Mouse (Mus musculus) CH12.LX (cell line): ENCODE measurements around the gene Mrpl48. TPM values are rescaled to one million over a fixed set of nuclear protein-coding genes. Genes with fewer than 3 reads are reported as not detected.

Source experiments
- DNase-seq: peaks from one replicate; pipeline ENCODE4 v3.0.0-alpha.2; 2013; ENCODE audit errors: extremely low read depth
- H3K27ac ChIP-seq: 2 replicates; pipeline ENCODE4 v1.5.1; 2012; ENCODE audit warnings: low read depth, mild to moderate bottlenecking, control low read depth, moderate library complexity; ENCODE audit not compliant: insufficient read depth
- H3K27me3 ChIP-seq: replicated peaks from 2 replicates; pipeline ENCODE3; 2012; ENCODE audit warnings: inconsistent platforms
- H3K36me3 ChIP-seq, 2 experiments: replicated peaks in 1 of 2; 2 replicates each; pipeline versions ENCODE3 to v1.6.1; 2012; ENCODE audit warnings: inconsistent platforms in 1 of 2, low read length in 1 of 2, mild to moderate bottlenecking in 1 of 2, mixed read lengths in 1 of 2, moderate library complexity in 1 of 2; ENCODE audit not compliant: control insufficient read depth in 1 of 2, insufficient read depth in 1 of 2
- H3K4me1 ChIP-seq, 2 experiments: 2 replicates each; pipeline ENCODE4 v1.6.1; 2012; ENCODE audit warnings: inconsistent platforms in 1 of 2, moderate library complexity in 1 of 2; ENCODE audit not compliant: insufficient read depth in 2 of 2, control insufficient read depth in 1 of 2
- H3K4me2 ChIP-seq: 2 replicates; pipeline ENCODE4 v1.6.1; 2012; ENCODE audit warnings: low read depth, mild to moderate bottlenecking, control low read depth; ENCODE audit not compliant: poor library complexity, insufficient read depth, severe bottlenecking
- H3K4me3 ChIP-seq, 3 experiments: fragments of 150-350 bp in 1 of 3; sonication (generic) in 1 of 3; replicated peaks in 1 of 3; 2 replicates each; pipeline versions ENCODE3 to v1.5.1; 2011 to 2012; ENCODE audit warnings: low read depth in 2 of 3, low read length in 2 of 3, mild to moderate bottlenecking in 2 of 3, moderate library complexity in 2 of 3, control low read depth in 1 of 3, improper control_type of control experiment in 1 of 3, inconsistent platforms in 1 of 3, mixed read lengths in 1 of 3; ENCODE audit not compliant: poor library complexity in 1 of 3
- H3K79me2 ChIP-seq: replicated peaks from 2 replicates; pipeline ENCODE4 v1.6.1; 2012; ENCODE audit warnings: mild to moderate bottlenecking, moderate library complexity; ENCODE audit not compliant: control insufficient read depth, poor library complexity, insufficient read depth, severe bottlenecking; ENCODE audit errors: extremely low read depth
- H3K9ac ChIP-seq: 2 replicates; pipeline ENCODE4 v1.6.1; 2012; ENCODE audit warnings: low read depth, mild to moderate bottlenecking, control low read depth, moderate library complexity; ENCODE audit not compliant: insufficient read depth
- H3K9me3 ChIP-seq: replicated peaks from 2 replicates; pipeline ENCODE3; 2012; ENCODE audit warnings: low read length, inconsistent platforms, mixed read lengths
- CTCF ChIP-seq, 2 experiments: IDR thresholded peaks in 1 of 2; conservative IDR thresholded peaks in 1 of 2; 2 replicates each; pipeline ENCODE4 v1.5.1; 2011 to 2012; ENCODE audit warnings: low read depth in 2 of 2, low read length in 2 of 2, improper control_type of control experiment in 1 of 2, inconsistent platforms in 1 of 2, mild to moderate bottlenecking in 1 of 2, moderate library complexity in 1 of 2
- E2F4 ChIP-seq: IDR thresholded peaks from 2 replicates; pipeline ENCODE4 v1.6.1; 2011; ENCODE audit warnings: low read depth, low read length, improper control_type of control experiment; ENCODE audit not compliant: insufficient replicate concordance
- ELF1 ChIP-seq: IDR thresholded peaks from 2 replicates; pipeline ENCODE4 v1.6.1; 2014; ENCODE audit warnings: low read depth, mild to moderate bottlenecking, inconsistent platforms, low read length, improper control_type of control experiment
- EP300 ChIP-seq: IDR thresholded peaks from 2 replicates; pipeline ENCODE4 v1.6.1; 2011; ENCODE audit warnings: low read length, improper control_type of control experiment
- ETS1 ChIP-seq: conservative IDR thresholded peaks from 2 replicates; pipeline ENCODE4 v1.6.1; 2012; ENCODE audit warnings: low read depth, mild to moderate bottlenecking, inconsistent platforms, low read length, improper control_type of control experiment, moderate library complexity
- GABPA ChIP-seq: IDR thresholded peaks from 2 replicates; pipeline ENCODE4 v1.6.1; 2012; ENCODE audit warnings: low read depth, low read length, improper control_type of control experiment, inconsistent platforms; ENCODE audit not compliant: insufficient replicate concordance
- IRF4 ChIP-seq: IDR thresholded peaks from 2 replicates; pipeline ENCODE4 v1.6.1; 2014; ENCODE audit warnings: low read depth, mild to moderate bottlenecking, inconsistent platforms, low read length, improper control_type of control experiment
- JUN ChIP-seq: IDR thresholded peaks from 2 replicates; pipeline ENCODE4 v1.6.1; 2011; ENCODE audit warnings: low read depth, mild to moderate bottlenecking, low read length, improper control_type of control experiment, moderate library complexity; ENCODE audit not compliant: insufficient read depth
- JUND ChIP-seq: conservative IDR thresholded peaks from 2 replicates; pipeline ENCODE4 v1.6.1; 2011; ENCODE audit warnings: low read depth, low read length, improper control_type of control experiment
- KAT2A ChIP-seq: IDR thresholded peaks from 2 replicates; pipeline ENCODE4 v1.6.1; 2012; ENCODE audit warnings: low read length, improper control_type of control experiment, inconsistent platforms; ENCODE audit not compliant: insufficient replicate concordance
- MXI1 ChIP-seq: IDR thresholded peaks from 2 replicates; pipeline ENCODE4 v1.6.1; 2011; ENCODE audit warnings: mild to moderate bottlenecking, low read depth, low read length, improper control_type of control experiment
- MYC ChIP-seq: IDR thresholded peaks from 2 replicates; pipeline ENCODE4 v1.6.1; 2011; ENCODE audit warnings: low read depth, mild to moderate bottlenecking, improper control_type of control experiment, low read length
- NELFE ChIP-seq: IDR thresholded peaks from 2 replicates; pipeline ENCODE4 v1.6.1; 2011; ENCODE audit warnings: low read depth, low read length, improper control_type of control experiment
- NRF1 ChIP-seq: IDR thresholded peaks from 2 replicates; pipeline ENCODE4 v1.6.1; 2014; ENCODE audit warnings: low read depth, mild to moderate bottlenecking, inconsistent platforms, low read length, improper control_type of control experiment, moderate library complexity
- PAX5 ChIP-seq: IDR thresholded peaks from 2 replicates; pipeline ENCODE4 v1.6.1; 2012; ENCODE audit warnings: low read length, inconsistent platforms, mixed read lengths
- POLR2A ChIP-seq: IDR thresholded peaks from 2 replicates; pipeline ENCODE4 v1.6.1; 2011; ENCODE audit warnings: low read depth, mild to moderate bottlenecking, improper control_type of control experiment, low read length
- POLR2AphosphoS2 ChIP-seq: IDR thresholded peaks from 2 replicates; pipeline ENCODE4 v1.6.1; 2011; ENCODE audit warnings: low read depth, low read length, improper control_type of control experiment
- RAD21 ChIP-seq: IDR thresholded peaks from 2 replicates; pipeline ENCODE4 v1.6.1; 2011; ENCODE audit warnings: low read depth, mild to moderate bottlenecking, low read length, improper control_type of control experiment, moderate library complexity
- RCOR1 ChIP-seq: conservative IDR thresholded peaks from 2 replicates; pipeline ENCODE4 v1.6.1; 2012; ENCODE audit warnings: low read depth, mild to moderate bottlenecking, inconsistent platforms, low read length, improper control_type of control experiment
- TBP ChIP-seq: conservative IDR thresholded peaks from 2 replicates; pipeline ENCODE4 v1.6.1; 2011; ENCODE audit warnings: low read depth, low read length, improper control_type of control experiment
- TCF12 ChIP-seq: IDR thresholded peaks from 2 replicates; pipeline ENCODE4 v1.6.1; 2014; ENCODE audit warnings: low read depth, mild to moderate bottlenecking, inconsistent platforms, low read length, improper control_type of control experiment
- UBTF ChIP-seq: IDR thresholded peaks from 2 replicates; pipeline ENCODE4 v1.6.1; 2012; ENCODE audit warnings: low read depth, mild to moderate bottlenecking, inconsistent platforms, low read length, improper control_type of control experiment, moderate library complexity
- USF1 ChIP-seq: IDR thresholded peaks from 2 replicates; pipeline ENCODE4 v1.6.1; 2014; ENCODE audit warnings: low read depth, mild to moderate bottlenecking, inconsistent platforms, low read length, improper control_type of control experiment
- USF2 ChIP-seq: conservative IDR thresholded peaks from 2 replicates; pipeline ENCODE4 v1.6.1; 2011; ENCODE audit warnings: low read depth, low read length, improper control_type of control experiment
- ZKSCAN1 ChIP-seq: IDR thresholded peaks from 2 replicates; pipeline ENCODE4 v1.6.1; 2012; ENCODE audit warnings: low read depth, inconsistent platforms, low read length, improper control_type of control experiment, borderline replicate concordance
- ZNF384 ChIP-seq: IDR thresholded peaks from 2 replicates; pipeline ENCODE4 v1.6.1; 2012; ENCODE audit warnings: low read depth, low read length, improper control_type of control experiment, inconsistent platforms
- dilution Hi-C: fragments of 300-500 bp; cut with MboI; formaldehyde crosslinking; loops from 2 replicates; pipeline ENCODE4 v1.14.3; 2020; ENCODE audit warnings: low sequenced_read_pairs; ENCODE audit not compliant: extremely low pct_unique_long_range_greater_than_20kb, extremely low pct_ligation_motif_present
- in situ Hi-C: fragments of 300-500 bp; cut with MboI; formaldehyde crosslinking; loops from 3 replicates; pipeline ENCODE4 v1.14.3; 2019; ENCODE audit warnings: low sequenced_read_pairs, low pct_ligation_motif_present, low pct_unique_long_range_greater_than_20kb, mixed read lengths
- polyA plus RNA-seq: library from polyadenylated mRNA; unstranded; fragments of >175 nt; gene quantifications from 2 replicates; pipeline ENCODE4 v1.2.1, GENCODE M21; 2012; ENCODE audit warnings: low read depth; ENCODE audit not compliant: insufficient read length
- total RNA-seq, 2 experiments: library from RNA; depleted of rRNA; stranded (reverse); fragments of 300-350 nt in 1 of 2; fragments of >200 nt in 1 of 2; gene quantifications; 2 replicates each; pipeline ENCODE4 v1.2.3; 2012 to 2014

Mrpl48 gene
- total and polyA plus RNA-seq, 3 experiments = 39.1 to 99.4 (median 98.5) TPM

DNA sequence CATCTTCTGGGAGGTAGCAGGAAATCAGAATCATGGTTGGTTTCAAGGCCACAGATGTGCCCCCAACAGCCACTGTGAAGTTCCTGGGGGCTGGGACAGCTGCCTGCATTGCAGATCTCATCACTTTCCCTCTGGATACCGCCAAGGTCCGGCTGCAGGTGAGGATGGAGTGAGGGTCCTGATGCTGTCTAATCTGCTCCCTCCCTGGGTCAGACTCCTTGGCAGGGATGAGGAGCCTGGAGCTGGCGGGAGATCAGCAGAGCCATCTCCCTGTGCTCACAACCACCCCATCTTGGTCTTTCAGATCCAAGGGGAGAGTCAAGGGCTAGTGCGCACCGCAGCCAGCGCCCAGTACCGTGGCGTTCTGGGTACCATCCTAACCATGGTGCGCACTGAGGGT is 111.3 kb downstream of the Mrpl48 start:
- H3K9me3 ChIP-seq = no peaks in the 10 kb centered on the region
- no peak for DNase-seq
- H3K79me2 ChIP-seq = peaks cover 25% of the 10 kb centered on the region
- H3K4me3 ChIP-seq = peak overlapping the region in 1 of 3 experiments; percentile 48
- H3K9ac ChIP-seq = no peak overlapping the region
- TF ChIP-seq USF2 (no peak), POLR2AphosphoS2 (no peak), ELF1 (no peak), ETS1 (no peak), ZNF384 (no peak), TBP (no peak), UBTF (no peak), JUN (no peak), RAD21 (no peak), MYC (no peak), POLR2A (no peak), GABPA (no peak), CTCF (conservative IDR thresholded peaks at IDR 0.05 in 1 of 2, IDR thresholded peaks at IDR 0.05 in 1 of 2; ENCODE audit: low read depth in 2 of 2, low read length in 2 of 2) (no peak)
- dilution Hi-C loops = no loop called here
- peaks cover 12 to 64% of the 10 kb centered on the region in 2 experiments for H3K4me1 ChIP-seq
- in situ Hi-C loops = no loop called here
- no peak overlapping the region; the same call in 1 of the 2 replicates for H3K4me2 ChIP-seq
- H3K27me3 ChIP-seq = no peaks in the 10 kb centered on the region
- peak overlapping the region; percentile 91 for H3K27ac ChIP-seq
- H3K36me3 ChIP-seq = peaks cover 44 to 66% of the 10 kb centered on the region in 2 experiments

DNA sequence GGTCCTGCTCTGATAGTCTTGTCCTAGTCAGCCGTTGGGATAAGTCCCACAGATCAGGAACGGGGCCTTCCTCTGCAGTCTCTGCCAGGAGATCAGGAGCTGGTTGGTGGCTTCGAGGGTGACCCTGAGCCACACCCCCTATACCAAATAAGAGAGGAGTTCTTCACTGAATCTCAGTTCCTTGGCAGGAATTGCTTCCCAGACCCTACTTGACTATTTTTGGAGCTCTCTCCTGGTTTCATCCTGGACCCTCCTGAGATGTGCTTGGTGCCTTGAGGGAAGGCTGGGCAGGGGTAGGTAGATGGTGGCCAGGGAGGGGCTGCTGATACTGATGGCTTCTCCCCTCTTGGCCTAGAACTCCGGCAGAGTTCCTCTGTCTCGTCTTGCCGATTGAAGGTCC is 111.7 kb downstream of the Mrpl48 start:
- in situ Hi-C loops = no loop called here
- Histone ChIP-seq H3K4me3 (peak overlapping the region; percentile 35 to 48 (median 44)), H3K79me2 (peaks cover 25% of the 10 kb centered on the region), H3K36me3 (peaks cover 44 to 66% of the 10 kb centered on the region in 2 experiments), H3K4me1 (peaks cover 12 to 61% of the 10 kb centered on the region in 2 experiments), H3K9me3 (no peaks in the 10 kb centered on the region), H3K27ac (peak overlapping the region; percentile 91), H3K4me2 (peak overlapping the region; percentile 61), H3K9ac (peak overlapping the region; percentile 75), H3K27me3 (no peaks in the 10 kb centered on the region)
- no peak for DNase-seq
- TF ChIP-seq KAT2A (no peak), EP300 (no peak), CTCF (conservative IDR thresholded peaks at IDR 0.05 in 1 of 2, IDR thresholded peaks at IDR 0.05 in 1 of 2; ENCODE audit: low read depth in 2 of 2, low read length in 2 of 2) (no peak), NELFE (no peak), USF1 (no peak), RCOR1 (no peak), GABPA (no peak), JUND (no peak), ZKSCAN1 (no peak), E2F4 (no peak), MYC (no peak), TCF12 (no peak), UBTF (no peak), IRF4 (no peak), PAX5 (no peak), POLR2AphosphoS2 (no peak), NRF1 (no peak), POLR2A (no peak), MXI1 (no peak)
- dilution Hi-C loops = no loop called here
